Mouse (Mus musculus): ENCODE data around the gene Olfr586.

Gene Olfr586

DNA sequence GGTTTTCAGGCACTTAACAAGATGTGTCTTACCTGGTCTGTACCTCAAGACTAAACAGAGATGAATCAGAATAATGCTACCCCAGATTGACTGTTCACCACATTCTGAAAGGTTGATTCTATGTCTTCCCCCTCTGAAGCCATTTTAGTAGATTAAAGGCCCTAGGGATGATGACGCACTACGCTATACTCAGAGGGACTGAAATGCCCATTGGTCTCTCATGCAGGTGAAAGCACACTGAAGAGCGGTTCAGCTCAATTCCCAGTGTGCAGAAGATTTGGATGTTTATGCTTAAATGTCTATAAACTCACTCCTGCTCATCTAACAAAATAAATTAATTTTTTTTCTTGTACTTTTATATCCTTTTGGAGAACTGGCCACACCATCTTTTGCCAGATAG is at the start of gene Olfr586:
TSS of gene Olfr586 (minus strand) at position 101 of the 400 bp plus-strand sequence.
- no peak for DNase-seq (ENCODE audit: low spot score)

DNA sequence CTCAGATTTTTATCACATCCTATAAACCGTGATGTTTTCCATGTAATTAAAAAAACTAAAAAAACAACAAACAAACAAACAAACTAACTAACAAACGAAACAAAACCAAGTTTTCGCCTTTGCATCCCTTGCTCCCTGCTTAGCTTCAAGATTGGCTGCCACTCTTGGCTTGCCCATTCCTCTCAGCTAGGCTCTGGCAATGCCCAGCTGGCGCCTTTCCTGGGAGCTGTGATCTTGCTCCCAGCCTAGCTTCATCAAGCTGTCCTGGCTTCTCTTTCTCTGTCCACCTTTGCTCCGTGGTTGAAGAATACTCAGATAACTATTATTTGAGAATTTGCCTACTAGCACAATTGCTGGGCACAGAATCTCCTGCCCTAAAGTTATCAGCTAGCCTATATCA is 44.3 kb upstream of the Olfr586 start:
- no peak for DNase-seq (ENCODE audit: low spot score)

DNA sequence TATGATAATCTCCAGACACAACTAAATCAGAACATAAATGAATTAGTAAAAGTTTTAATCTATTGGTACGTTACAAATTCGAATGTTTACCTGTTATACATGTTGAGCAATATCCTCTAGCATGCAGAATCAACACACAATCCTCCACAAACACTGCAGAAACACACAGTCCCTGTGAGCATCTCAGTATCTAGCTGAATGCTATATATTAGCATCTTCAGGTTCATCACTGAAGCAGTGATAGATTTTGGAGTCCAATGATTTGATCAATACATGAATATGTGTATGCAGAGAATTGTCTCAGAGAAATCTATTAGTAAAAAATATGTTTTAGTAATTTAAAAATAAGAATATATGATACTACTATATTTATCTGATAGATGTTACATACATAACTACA is 30.8 kb upstream of the Olfr586 start, which contains the start of gene Olfr589:
TSS of gene Olfr589 (minus strand) at position 101 of the 400 bp plus-strand sequence.
- no peak for DNase-seq (ENCODE audit: low spot score)

DNA sequence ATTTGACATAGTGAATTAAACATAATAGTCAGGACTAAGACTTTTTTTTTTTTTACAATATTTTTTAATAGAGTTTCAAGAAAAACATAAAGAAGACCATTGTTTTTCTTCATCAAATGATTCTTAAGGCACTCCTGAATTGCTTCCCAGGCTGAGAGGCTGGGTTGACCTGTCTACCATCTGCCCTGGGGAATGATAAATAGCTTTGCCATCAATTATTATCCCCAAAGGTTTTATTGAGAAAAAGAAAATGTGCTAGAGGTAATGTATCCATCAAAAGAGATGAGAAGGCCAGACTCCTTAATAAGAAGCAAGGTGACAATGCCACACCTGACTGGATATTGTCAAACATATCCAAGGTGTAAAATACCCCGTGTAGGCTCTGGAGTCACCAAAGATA is 15.1 kb upstream of the Olfr586 start, which contains the start of gene Olfr588-ps1:
TSS of gene Olfr588-ps1 (plus strand) at position 301 of the 400 bp plus-strand sequence.
- no peak for DNase-seq (ENCODE audit: low spot score)

DNA sequence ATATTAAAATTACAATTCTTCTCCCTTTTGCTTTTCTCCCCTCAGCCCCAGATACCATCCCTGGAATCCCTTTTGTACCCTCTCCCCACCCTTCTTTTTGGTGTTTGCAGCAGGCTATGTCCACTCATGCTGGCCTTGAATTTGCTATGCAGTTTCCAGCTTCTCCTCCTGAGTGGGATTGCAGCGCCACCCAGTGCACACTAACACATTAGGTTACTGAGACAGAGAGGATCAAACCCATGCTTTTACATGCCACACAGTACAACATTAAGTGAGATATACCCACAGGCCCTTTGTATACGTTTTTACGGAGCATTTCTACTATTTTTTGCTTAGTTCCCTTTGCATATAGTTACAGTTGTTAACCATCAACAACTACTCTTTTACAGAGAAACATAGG is 6.0 kb downstream of the Olfr586 start:
- DNase-seq (ENCODE audit: low spot score): no peak

DNA sequence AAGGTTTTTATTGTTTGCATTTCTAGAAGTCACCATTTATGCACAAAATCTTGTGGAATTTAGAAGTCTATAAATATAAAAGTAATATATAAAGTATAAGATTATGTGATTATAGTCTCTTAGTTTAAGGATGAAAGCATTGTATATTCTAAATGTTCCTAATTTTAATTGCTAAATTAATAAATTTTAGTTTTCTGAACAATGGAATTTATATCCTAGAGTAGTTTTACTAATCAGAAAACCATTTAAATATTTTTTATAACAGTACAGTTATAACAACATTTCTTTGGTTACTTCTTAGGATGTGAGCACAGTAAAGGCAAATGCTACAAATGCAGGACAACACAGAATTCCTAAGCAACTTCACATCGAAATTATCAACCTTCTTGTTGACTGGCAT is 28.0 kb downstream of the Olfr586 start, which contains the start of gene Olfr585:
TSS of gene Olfr585 (plus strand) at position 301 of the 400 bp plus-strand sequence.
- DNase-seq (ENCODE audit: low spot score): no peak

DNA sequence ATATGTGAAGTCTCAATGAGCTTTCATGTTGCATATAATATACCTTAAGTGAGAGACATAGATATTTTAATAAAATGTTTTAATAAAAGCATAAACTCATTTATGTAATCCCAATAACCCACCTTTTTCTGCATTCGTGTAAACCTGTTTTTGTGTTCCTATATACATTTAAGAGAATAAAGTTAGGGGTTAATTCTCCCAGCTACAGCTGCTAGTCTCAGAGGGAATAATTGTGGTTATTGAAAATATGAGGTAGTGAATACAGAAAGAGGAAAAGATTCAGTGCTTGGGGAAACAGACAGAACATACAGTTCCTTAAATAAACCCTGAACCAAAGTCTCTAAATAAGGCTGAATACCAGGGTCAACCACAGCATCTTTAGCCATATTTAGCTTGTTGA is 43.9 kb downstream of the Olfr586 start, which contains the start of gene Olfr584:
TSS of gene Olfr584 (plus strand) at position 301 of the 400 bp plus-strand sequence.
- DNase-seq (ENCODE audit: low spot score): no peak
